Mouse (Mus musculus) adrenal gland, postnatal 25 days (tissue): ENCODE results near the gene Slc39a11. TPM values are rescaled to one million over a fixed set of nuclear protein-coding genes. Genes with fewer than 3 reads are reported as not detected.
"Not testable (repeated sequence)": the region's sequence is repeated elsewhere in the genome, so short reads cannot be mapped to it uniquely, and the experiment has no call there.

Source experiments
- DNase-seq: peaks from one replicate; pipeline ENCODE4 v3.0.0; 2021; ENCODE audit warnings: mixed read lengths
- total RNA-seq: library from RNA; stranded (reverse); gene quantifications from 2 replicates; pipeline ENCODE4 v1.2.3, GENCODE M21; 2021

Slc39a11 gene
- total RNA-seq, 1 experiment from 2014 or later: 26.3 TPM

DNA sequence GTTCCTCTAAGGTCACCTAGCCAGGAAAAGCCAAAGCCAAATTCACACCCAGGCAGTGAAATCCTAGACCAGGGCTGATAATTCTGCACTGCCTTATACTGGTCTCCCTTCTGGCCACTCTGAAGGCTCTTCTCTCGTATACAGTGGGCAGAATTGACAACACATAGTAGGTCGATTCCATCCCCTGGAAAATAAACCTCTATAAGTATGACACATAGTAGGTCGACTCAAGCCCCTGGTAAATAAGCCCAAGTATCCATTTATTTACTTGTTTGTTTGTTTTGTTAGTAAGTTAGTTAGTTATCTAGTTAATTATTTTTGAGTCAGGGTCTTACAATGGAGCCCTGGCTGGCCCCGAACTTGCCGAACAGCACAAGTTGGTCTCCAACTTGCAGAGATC, 54.7 kb downstream of the Slc39a11 start:
- DNase-seq: no peak

DNA sequence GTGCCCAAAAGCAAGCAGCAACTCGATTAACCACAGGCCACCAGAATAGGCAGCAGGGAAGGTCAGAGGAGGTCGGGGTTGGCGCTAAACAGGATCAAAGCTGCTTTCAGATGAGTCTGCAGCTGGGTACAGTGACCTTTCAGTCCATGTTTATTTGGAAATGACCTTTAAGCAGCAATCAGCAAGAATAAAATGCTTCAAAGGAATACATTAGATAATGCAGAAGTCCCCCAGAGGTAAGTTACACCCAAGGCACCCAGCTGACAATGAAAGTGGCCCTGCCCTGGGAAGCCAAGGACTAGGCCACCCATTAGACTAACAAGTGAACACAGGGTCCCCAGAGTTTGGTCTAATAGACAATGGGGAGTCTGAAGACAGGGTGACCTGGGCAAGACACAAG, 60.9 kb downstream of the Slc39a11 start:
- no peak for DNase-seq

DNA sequence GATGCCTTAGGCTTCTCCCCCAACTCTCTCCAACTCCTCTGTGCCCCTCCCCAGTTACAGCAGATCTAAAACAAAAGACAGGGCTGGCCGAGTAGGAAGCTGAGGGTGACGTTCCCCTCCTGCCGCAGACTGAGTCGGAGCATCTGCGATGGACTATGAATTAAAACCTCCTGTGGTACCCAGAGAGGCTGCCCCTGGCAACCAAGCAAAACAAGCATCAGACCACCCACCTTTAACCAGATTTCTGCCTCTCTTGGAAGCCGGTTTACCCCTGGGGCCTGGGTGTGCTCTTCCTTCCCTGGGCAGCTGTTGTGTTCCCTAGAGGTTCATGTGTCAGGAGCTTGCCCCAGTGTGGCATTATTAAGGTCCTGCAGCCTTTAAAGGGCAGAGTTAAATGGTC, 63.5 kb downstream of the Slc39a11 start:
- DNase-seq: no peak

DNA sequence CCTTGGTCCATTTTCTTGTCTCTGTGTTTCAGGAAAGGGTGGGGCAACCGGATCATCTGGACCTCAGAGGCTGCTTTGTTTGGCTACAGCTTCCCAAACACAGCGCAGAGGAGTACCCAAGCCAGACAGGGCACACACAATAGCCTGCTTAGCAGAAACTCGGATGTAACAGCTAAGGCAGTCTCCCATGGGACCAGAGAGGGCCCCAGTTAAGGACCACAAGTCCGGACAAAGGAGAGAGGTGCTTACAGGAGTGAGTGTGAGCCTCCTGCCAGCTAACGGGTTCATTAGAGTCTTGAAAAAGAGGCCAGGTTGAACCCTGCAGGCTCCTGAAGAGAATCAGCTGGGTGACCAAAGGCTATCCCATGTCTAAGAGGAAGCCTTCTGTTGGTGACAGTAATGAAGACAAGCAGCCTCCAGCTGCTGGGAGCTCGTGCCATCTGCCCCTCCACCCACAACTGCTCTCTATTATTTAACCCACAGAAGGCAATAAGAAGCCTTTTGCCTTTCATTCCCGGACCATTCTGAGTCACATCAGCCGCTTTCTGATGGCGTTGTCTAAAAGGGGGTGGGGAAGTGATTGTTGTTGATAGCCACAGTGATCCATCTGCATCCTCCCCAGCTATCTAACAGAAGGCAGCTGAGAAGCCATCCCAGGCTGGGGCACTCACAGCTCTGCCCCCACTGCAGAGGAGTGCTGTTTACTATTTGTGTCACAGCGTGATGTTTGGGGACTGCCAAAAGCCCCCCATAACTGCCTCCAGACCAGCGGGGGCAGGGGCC, 65.8 kb downstream of the Slc39a11 start:
- no peak for DNase-seq

DNA sequence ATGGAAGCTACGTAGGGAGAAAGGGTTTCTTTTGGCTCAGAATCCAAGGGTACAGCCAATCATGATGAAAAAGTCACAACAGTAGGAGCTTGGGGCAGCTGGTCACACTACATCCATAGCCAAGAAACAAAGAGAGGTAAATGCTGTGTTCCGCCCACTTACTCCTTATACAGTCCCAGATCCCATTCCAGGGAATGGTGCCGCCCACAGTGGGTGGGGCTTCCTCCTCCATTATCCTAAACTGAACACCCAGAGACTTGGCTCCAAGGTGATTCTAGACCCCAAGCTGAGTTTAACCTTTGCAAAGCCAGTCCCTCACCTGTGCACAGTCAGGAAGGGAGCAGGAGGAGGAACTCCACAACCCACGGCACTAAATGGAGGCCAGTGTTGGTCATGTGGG, 72.7 kb downstream of the Slc39a11 start:
- DNase-seq: no peak

DNA sequence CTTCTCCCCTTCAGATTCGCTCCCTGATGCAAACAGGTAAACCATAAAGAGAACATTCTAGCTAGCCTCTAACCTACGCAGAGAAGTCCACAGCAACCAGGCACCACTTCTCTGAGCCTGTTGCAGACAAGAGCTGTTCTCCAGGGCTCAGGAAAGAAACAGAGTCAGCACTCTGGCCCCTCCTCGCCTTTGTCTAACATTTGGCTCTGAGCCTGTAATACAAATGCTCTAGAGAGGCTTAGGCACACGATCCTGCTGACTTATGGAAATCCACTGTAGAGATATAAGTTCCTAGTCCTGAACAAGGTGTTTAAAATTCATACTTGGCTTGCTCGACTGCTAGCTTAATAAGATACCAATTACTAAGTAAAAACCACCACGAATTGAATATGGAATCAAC, 77.2 kb downstream of the Slc39a11 start:
- no peak for DNase-seq

DNA sequence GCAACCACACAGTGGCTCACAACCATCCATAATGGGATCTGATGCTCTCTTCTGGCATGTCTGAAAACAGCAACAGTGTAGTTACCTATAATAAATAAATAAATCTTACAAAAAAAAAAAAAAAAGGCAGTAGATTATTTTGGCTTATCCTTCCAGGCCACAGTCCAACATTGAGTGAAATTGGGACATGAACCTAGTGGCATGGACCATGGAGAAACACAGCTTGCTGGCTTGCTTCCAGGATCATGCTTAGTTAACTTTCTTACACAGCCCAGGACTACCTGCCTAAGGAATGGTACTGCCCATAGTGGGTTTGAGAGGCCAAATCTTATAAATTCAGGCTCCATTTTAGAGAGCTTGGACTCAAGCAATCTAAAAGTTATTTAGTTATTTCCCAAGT, 78.3 kb downstream of the Slc39a11 start:
- no peak for DNase-seq

DNA sequence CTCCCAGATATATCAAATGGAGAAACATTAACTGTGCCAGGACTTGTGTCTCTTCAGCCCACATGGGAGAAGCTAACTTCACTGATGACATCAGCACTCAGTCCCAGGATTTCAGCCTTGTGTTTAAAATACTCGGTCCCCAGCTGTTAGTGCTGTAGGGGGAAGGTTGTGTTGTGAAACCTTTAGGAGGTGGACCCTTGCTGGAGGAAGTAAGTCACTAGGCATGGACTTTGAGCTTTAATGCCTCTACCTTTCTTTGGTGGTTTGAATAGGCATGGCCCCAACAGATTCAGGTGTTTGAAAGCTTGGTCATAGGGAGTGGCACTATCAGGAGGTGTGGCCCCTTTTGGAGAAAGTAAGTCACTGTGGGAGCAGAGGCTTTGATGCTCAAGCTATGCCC, 80.9 kb downstream of the Slc39a11 start:
- DNase-seq: no peak

DNA sequence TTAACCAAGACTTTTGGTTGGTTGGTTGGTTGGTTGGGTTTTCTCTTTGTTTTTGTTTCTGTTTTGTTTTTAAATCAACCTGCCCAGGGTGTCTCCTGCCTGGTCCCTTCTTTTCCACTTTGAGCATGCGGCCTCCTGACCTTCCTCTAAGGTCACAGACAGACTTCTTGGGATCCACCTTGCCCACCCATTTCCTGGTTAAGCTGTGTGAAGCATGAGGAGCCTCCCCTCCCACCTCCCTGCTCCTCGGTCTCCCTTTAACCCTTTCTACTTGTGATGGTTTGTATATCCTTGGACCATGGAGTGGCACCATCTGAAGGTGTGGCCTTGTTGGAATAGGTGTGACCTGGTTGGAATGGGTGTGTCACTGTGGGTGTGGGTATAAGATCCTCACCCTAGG, 82.0 kb downstream of the Slc39a11 start:
- DNase-seq: not testable (repeated sequence)

DNA sequence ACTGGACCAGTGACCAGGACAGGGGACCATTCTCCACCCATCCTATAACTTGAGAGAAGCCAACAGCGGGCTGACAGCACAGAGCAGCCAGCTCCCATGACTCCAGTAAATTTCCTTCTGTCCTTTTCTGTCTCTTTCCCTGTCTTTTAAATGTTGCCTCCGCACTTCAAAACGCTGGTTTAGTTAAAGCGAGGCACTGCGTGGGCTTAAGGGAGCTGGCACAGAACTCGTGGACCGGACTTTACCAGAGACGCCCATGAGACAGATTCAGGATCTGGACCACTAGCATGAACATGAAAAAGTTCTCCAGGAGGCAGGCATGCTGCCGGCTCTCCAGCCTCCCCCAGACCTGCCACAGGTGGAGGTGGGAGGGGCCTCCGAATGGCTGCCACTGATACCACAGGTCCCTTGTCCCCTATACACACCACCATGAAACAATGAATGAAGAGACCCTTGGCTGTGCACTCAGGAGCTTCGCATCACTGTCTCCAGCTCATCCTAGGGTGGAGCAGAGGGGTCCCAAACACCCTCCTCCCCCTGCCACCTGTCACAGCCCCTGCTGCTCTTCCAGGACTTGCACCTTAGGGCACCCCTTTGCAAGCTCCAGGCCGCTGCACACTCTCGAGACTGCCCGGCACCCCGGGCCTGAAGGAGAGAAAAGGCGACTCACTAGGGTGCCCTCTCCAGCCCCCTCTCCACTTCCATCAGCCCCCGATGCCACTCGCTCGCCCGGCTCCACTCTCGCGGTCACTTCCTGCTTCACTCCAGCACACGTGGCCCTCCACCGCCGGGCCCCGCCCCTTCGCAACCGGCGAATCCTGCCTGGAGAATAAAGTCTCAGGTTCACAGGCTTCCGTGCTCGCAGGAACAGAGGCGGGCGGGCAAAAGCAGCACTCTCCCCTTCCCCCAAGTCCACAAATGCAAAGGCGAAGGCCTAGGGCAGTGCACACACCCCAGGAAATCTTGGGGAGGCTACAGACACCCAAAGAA, 84.6 kb downstream of the Slc39a11 start:
- DNase-seq: peak; percentile 82

DNA sequence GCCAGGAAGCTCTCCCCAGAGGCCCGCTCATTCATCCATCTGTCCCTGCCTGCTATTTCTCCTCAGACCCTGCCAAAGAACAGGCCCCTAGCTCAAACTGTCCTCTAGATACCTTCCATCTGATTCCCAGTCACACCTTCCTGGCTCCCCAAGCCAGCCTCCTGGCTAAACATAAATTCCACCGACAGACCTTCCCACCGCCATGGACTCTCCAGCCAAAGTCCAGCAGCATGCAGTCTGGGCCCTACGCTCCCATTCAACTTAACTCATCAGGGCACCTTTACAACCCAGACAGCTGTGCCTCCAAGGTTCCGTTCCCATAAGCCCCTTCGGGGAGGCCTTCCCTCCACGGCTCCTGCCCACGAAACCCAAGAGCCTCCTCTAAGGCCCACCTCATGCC, 87.6 kb downstream of the Slc39a11 start:
- DNase-seq: no peak

DNA sequence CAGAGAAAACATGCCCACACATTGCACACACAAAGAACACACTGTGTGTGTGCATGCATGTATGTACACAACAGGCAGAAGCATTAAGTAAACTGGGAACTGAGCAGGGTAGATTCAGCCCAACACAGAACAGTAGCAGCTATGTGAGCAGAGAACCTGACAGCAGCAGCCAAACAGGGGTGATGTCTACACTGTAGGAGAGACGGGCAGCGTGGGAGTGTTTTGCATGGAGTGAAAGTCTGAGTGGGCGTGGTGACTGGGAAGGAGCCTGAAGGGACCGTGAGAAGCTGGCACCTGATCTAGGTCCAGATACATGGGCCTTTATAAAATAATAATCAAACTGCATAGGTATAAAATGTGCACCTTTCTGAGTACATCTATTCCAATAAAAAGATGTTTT, 89.7 kb downstream of the Slc39a11 start:
- no peak for DNase-seq

DNA sequence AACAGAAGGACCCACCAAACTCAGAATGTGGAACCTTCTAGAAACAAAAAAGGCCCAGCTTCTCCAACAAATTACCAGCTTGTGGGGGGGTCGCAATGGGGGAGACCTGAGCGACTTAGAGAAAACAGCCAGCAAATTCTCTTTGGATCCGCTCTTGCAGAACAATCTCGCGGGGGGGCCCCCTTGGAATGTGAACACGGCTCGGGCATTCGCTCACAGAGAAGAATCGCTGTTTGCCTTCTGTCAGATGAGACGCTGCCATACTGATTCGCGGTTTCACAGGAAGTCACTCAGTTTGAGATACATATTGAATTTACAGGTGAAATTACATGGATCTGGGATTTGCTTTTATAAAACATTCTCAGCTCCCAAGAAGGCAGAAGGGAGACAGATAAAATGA, 91.4 kb downstream of the Slc39a11 start:
- no peak for DNase-seq

DNA sequence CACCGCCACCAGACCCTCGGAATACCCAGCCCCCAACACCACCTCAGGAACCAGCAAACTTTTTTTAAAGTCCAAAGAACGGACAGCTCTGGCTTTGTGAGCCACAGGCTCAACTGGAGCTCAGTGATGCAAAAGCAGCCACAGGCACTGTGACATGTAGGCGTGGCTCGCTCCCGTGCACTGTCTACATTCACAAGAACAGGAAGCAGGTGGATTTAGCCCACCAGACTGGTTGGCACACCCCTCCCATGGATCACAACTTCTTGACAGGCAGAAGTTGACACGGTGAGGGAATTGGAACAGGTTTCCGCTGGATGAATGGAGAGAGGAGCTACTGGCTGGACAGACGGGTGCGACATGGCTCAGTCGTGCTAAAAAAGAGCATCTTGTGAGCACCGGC, 93.7 kb downstream of the Slc39a11 start:
- no peak for DNase-seq

DNA sequence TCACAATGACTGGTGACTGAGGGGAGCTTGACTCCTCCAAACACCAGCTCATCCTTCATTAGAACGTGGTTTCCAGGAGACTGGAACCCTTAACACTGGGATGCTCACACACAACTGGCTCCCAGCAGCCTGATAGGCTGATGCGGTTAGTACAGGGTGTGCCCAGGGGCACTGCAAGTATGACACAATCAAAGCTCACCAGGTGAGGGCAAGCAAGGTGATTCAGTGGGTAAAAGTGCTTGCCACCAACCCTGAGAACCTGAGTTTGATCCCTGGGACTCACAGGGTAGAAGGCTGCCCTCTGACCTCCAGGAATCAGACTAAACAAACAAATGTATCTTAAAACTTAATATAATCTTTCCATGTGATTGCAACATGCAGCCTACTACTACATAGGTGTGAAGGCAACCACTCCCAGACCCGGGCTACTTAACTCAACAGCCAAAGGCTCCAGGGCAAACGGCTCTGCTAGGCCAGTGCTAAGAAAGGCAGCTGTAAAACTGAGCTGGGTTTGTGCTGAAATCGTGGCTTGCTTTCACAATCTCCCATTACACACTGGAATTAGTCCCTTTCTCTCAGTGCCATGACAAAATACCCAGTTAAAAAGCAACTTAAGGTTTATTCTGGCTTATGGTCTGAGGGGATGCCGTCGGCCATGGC, 95.0 kb downstream of the Slc39a11 start:
- DNase-seq: no peak

DNA sequence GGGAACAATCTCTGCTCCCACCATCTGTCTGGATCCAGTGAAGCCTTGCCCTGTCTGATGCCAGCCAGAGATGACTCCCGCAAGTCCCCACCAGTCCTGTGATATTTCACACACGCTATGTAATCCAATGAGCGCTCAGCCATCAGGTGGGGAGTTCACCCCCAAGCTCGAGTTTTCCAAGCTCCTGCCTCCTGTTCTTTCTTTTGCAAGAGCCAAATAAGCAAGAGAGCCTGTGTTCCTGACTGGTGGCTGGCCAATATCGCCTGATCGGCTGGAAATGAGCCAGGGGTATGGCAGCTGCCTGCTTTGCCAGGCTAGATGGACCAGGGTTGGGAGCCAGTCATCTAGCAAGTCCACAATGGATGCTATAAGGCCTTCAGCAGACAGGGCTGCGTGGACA, 95.7 kb downstream of the Slc39a11 start:
- peak; percentile 33 for DNase-seq

DNA sequence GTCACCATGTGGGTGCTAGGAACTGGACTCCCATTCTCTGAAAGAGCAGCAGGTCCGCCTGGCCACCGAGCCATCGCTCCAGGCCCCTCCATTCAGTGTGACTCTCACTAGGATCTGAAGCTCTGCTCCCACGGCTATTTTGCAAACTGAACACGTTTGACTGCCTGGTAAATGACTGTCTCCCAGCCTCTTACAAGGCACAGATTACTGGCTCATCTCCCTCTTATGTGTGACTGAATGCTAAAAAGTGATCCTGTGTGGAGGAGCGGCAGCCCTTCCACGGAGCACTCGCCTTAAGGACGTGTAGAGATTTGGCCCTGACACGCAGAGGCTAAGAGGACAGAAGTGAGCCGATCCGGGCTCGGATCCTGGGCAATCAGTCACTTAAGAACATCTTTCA, 96.3 kb downstream of the Slc39a11 start:
- DNase-seq: no peak

DNA sequence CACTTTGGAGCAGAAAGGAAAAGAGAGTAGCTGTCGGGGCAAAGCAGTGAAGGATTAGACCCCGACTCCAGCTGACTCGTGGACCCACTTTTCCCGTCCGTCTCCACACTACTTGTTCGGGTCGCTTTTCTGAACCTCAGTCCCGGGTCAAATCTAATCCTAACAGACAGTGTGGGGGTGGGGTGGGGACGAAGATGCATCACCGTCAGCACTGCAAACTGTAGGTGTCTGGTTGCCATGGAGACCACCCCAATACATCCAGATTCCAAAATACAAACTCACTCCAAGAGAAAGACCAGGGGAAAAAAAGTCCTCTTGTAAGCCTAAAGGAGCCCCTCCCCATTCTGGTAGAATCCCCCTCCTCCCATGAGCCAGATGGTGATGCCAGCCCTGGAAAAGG, 97.3 kb downstream of the Slc39a11 start:
- DNase-seq: no peak

DNA sequence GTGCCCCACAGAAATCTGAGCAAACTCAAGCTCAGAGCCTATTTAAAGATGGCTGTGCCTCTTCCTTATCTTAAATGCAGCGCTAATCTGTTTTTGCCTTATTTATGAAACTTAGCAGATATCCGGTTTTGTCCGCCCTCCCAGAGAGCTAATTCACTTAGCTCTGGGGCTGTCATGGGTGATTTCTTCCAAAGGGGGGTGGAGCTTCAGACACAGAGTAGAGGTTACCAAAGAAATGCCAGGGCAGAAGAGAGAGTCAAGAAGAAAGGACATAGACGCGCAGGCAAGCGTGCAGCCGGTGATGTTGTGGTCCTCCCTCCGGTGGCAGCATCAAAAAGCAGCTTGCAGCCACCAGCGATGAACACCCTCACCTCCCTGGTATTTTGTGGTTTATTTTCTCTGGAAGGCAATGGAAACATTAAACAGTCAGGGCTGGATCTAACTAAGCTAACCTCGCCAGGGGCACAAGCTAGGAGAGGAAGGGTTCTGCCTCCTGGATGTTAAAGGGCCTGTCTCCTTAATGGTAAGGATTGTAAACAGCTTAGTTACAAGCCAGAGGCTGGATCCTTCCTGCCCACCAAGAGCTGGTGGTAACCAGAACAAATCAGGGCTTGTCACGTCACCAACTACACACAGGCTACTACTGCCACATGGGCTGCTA, 103.5 kb downstream of the Slc39a11 start:
- no peak for DNase-seq

DNA sequence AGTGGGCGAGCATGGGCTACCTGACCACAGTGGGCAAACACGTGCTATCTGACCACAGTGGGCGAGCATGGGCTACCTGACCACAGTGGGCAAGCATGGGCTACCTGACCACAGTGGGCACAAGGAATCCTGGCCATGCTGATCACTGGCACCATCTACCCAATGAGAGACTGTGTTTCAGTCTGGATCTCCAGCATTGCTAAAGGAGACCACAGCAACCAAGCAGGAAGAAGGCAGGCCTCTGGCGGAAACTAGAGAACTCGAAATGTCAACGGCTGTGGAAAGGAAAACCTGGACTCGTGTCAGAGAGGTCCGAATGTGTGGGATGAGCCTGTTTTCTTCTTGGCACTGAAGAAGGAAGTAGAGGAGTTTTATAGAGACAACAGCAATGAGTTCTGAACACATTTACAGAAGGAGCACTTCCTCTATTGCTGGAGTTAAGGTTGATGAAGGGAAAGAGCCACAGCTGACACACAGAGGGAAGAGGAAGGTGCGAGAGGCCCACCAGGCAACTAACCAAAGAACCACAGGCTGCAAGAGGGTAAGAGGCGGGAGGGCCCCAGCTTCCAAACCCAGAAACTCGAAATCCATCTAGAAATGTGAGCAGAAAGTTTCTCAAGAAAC, 105.8 kb downstream of the Slc39a11 start:
- DNase-seq: no peak

DNA sequence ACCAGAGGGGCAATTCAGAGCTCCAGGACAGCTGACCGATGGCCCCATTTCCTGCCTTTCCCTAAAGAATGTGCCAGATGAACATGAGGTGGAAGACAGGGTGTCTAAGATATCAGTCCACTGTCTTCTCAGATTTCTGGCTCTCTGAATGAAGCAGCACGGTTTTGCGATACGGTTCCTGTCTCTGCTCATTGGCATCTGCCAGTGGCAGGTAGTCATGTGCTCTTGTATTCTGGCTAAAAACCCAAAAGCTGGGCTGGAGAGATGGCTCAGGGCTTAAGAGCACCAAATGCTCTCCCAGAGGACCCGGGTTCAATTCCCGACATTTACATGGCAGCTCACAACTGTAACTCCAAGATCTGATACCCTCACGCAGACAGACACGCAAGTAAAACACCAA, 108.8 kb downstream of the Slc39a11 start:
- DNase-seq: no peak
